Mouse (Mus musculus): ENCODE results near the gene Gdpd1. TPM values are rescaled to one million over a fixed set of nuclear protein-coding genes. Genes with fewer than 3 reads are reported as not detected.

Gene Gdpd1
- polyA plus RNA-seq, 1 experiment from 2014 or later, result 163 TPM

DNA sequence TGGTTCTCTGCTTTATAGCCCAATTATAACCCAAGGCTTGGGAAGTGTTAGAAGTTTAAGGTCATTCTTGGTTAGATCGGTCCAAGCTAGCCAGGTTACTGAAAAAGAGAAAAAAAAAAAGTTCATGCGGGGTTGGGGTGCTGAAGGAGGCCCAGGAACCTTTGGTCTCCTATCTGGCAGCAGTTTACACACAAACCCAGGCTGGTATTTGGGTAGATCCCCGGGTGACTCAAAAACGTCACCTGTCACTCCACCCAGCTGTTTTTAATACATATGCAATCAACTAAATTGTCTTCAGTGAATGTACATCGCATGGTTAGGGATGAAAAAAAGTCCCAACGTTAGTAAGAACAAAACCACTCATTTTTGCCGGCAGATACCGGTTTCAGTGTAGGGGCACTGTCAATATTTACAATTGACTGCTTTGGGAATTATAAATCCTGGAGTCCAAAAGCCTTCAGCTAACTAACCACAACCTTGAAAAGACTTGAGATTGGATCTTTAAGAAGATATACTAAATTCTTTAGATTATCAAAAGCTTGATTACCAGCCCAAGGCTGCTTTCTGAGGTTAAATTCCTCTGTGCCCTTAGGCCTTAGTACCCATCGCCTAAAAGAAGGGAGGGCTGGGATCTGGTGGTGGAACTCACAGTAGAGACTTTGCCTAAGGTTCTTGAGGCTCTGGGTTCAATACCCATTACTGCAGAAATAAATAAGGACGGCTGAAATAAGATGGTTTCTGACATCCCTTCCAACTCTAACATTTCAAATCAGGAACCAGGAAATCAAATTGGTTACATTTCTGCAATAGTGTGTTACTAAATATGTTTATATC, 78.9 kb downstream of the Gdpd1 start:
- Histone ChIP-seq H3K4me3 (no peak overlapping the region), H3K9me3 (no peaks in the 10 kb centered on the region), H3K4me1 (replicated peaks) (peaks cover 43% of the 10 kb centered on the region), H3K27me3 (no peaks in the 10 kb centered on the region), H3K27ac (replicated peaks) (peak overlapping the region; percentile 51; the same call in 1 of the 2 replicates), H3K4me2 (no peak overlapping the region), H3K9ac (no peak overlapping the region), H3K36me3 (no peaks in the 10 kb centered on the region)
- WGBS, result 43% methylated on average over 10 of the region's 10 CpGs
- no peak for ATAC-seq (ENCODE audit: low FRiP score, low read depth)

DNA sequence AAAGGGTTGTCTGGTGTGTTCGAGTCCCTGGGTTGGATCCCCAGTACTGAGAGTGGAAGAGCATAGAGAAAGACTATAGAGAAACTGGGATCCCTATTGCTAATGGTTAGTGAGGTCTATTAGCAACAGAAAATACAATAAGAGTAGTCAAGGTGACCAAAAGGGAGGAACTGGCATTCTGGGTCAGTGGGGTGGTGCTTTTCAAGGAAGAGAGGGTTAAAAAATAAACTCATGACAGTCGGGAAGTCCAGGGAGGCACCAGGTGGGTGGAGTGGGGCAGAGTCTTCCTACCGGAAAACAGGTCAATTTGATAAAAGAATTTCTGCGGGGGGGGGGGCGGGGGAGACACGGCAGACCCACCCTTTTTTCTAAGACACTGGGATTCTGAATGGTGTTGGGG, 79.5 kb downstream of the Gdpd1 start:
- Histone ChIP-seq H3K36me3 (no peaks in the 10 kb centered on the region), H3K4me3 (peak overlapping the region; percentile 85), H3K4me2 (peak overlapping the region; percentile 84), H3K4me1 (replicated peaks) (peaks cover 49% of the 10 kb centered on the region), H3K27me3 (no peaks in the 10 kb centered on the region), H3K27ac (replicated peaks) (no peak overlapping the region), H3K9ac (no peak overlapping the region), H3K9me3 (no peaks in the 10 kb centered on the region)
- no peak for ATAC-seq (ENCODE audit: low FRiP score, low read depth)
- 7% methylated on average over 6 of the region's 6 CpGs for WGBS

DNA sequence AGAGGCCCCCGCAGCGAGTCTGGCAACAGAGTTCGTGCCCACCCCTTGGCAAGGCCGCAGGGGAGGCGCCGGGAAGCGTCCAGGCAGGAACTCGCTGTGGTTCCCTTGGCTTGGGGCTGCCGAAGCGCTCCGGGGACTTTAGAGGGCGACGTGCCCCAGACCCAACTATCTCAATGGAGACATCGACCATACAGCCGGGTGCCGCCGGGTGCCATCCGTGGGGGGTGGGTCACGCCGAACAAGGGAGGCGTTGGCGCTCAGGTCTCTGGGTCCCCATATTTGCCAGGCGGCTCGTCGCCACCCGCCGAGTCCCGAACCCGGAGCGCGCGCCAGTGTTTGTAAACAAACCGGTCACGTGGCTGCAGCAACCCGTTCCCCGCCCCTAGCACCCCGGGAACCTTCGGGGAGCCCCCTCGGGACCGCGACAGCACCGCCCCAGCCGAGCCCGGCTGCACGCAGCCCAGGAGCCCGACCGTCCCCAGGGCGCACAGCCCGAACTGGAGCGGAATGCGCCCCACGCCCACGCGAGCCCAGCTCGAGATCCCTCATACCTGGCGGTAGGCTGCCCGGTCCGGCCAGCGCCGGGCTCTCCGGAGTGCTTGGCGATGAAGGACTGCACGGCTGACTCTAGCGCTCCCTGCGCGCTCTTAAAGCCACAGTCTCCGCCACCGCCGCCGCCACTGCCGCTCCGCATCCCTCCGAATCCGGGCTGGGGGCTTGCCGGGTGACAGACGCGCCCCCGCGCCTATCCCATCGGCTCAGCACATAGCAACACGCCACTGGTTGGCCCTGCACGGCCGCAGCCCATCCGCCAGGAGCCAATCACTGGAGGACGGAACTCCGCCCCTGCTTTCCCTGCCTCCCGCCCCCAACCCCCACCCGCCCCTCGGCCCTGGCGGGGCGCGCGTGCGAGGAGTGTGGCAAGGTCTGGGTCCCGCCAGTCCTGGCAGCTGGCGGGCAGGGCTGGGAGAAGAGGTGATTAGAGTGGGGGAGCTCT, 80.5 kb downstream of the Gdpd1 start, which contains the start of gene Ypel2:
Gene Ypel2, minus strand, starts transcription at position 667 of the 997 bp plus-strand sequence.
- H3K27me3 ChIP-seq, result no peaks in the 10 kb centered on the region
- peak within 1 kb of the TSS; percentile 85 for H3K4me3 ChIP-seq
- peak within 1 kb of the TSS; percentile 85 for H3K27ac ChIP-seq (replicated peaks)
- H3K9ac ChIP-seq, result peak within 1 kb of the TSS; percentile 64
- H3K4me2 ChIP-seq, result peak within 1 kb of the TSS; percentile 84
- no peaks in the 10 kb centered on the region for H3K9me3 ChIP-seq
- under 1% methylated on average over 95 of the region's 96 CpGs for WGBS
- no peaks in the 10 kb centered on the region for H3K36me3 ChIP-seq
- H3K4me1 ChIP-seq (replicated peaks), result peaks cover 51% of the 10 kb centered on the region
- peak; percentile 100 for ATAC-seq (ENCODE audit: low FRiP score, low read depth)

DNA sequence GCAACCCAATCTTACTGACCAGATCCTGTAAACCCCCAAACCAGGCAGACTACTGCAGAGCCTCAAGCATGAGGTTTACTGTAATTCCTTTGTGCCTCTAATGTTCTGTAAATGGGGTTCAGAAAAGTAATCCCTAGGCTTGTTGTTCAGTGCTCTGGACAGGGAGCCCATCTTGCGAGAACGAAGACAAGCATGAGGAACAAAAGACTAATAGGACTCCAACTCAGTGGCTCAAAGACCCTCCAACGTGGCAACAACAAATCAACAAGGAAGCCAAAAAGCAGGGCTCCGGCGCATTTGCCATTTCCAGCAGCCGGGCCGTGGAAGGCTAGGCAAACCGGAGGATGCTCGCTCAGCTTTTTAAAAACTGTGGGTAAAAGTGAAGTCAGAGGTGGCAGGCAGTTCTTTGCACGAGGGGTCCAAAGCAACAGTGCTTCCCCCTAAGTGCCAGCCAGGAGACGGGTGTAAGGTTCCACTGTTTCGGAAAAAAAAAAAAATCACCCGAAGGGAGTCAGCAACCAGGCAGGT, 81.3 kb downstream of the Gdpd1 start:
- Histone ChIP-seq H3K4me2 (peak overlapping the region; percentile 84), H3K4me3 (peak overlapping the region; percentile 85), H3K9ac (peak overlapping the region; percentile 64), H3K4me1 (replicated peaks) (peaks cover 56% of the 10 kb centered on the region), H3K9me3 (no peaks in the 10 kb centered on the region), H3K27me3 (no peaks in the 10 kb centered on the region), H3K36me3 (no peaks in the 10 kb centered on the region), H3K27ac (replicated peaks) (peak overlapping the region; percentile 85)
- ATAC-seq (ENCODE audit: low FRiP score, low read depth), result no peak
- WGBS, result 2% methylated on average over 13 of the region's 13 CpGs

DNA sequence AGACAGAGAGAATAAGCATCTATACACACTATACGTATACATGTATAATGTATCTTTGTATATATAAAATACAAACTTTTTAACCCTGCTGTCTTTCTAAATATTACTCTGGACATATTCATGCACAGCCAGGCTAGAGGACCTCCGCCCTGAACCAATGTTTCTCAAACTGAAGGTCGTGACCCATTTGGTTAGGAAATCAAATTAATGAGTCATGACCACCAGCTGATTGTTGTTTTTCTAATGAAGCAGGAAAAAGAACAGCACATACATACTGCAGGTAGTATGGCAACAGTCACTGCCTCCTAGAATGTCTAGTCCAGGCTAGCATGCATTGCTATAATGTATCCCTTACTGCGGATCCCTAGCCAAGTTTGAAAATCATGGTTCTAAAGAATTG, 82.6 kb downstream of the Gdpd1 start:
- Histone ChIP-seq H3K4me2 (peak overlapping the region; percentile 84; the same call in 1 of the 2 replicates), H3K9ac (no peak overlapping the region), H3K4me1 (replicated peaks) (peaks cover 56% of the 10 kb centered on the region), H3K36me3 (no peaks in the 10 kb centered on the region), H3K27me3 (no peaks in the 10 kb centered on the region), H3K4me3 (peak overlapping the region; percentile 85; the same call in 1 of the 2 replicates), H3K9me3 (no peaks in the 10 kb centered on the region), H3K27ac (replicated peaks) (no peak overlapping the region)
- no peak for ATAC-seq (ENCODE audit: low FRiP score, low read depth)
- WGBS, result 80% methylated on average over 4 of the region's 4 CpGs

DNA sequence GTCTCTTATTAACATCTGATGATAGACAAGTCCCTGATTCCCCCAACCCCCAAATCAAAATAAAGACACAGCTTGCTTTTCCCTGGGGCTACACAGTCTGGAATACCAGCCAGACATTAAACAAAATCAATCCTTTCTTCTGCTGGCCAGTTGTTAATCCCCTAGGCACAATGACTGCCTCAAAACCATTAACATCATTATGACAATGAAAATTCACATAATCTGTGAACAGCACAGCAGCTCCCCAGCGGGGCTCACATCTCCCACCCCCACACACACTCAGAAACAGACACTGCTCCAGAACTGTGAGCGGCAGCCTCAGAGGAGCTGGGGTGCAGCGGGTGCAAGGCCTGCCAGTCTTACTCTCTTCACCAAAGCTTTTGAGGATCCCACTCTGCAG, 83.6 kb downstream of the Gdpd1 start:
- H3K36me3 ChIP-seq, result no peaks in the 10 kb centered on the region
- no peak overlapping the region for H3K9ac ChIP-seq
- peak overlapping the region; percentile 12 for H3K4me2 ChIP-seq
- no peak overlapping the region for H3K27ac ChIP-seq (replicated peaks)
- peaks cover 48% of the 10 kb centered on the region for H3K4me1 ChIP-seq (replicated peaks)
- no peak for ATAC-seq (ENCODE audit: low FRiP score, low read depth)
- H3K27me3 ChIP-seq, result no peaks in the 10 kb centered on the region
- H3K9me3 ChIP-seq, result no peaks in the 10 kb centered on the region
- no peak overlapping the region for H3K4me3 ChIP-seq
- WGBS, result 22% methylated on average over 3 of the region's 3 CpGs

DNA sequence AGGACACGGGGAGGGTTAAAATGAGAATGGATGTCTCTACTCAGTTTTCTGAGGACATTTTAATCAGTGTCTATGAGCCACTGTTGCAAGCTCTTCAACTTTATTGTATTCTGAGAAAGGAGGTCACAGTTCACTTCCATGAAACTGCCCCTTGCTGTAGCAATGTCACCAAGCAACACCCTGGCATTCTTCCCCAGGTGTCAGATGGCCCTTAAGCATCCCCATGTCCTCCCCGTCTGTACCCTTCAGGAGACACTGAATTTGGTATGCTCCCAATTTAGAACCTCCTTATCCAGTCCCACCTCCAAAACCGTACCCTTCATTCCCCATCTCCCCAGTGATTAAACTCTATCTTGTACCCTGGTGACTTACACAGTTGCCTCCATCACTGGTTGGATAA, 88.9 kb downstream of the Gdpd1 start:
- 67% methylated on average over 3 of the region's 3 CpGs for WGBS
- Histone ChIP-seq H3K4me1 (replicated peaks) (peaks cover 13% of the 10 kb centered on the region), H3K4me2 (no peak overlapping the region), H3K9ac (no peak overlapping the region), H3K27ac (replicated peaks) (no peak overlapping the region), H3K36me3 (no peaks in the 10 kb centered on the region), H3K9me3 (no peaks in the 10 kb centered on the region), H3K27me3 (no peaks in the 10 kb centered on the region), H3K4me3 (no peak overlapping the region)
- no peak for ATAC-seq (ENCODE audit: low FRiP score, low read depth)

MicroRNA genes within 50 kb of the gene (microRNA counts, 519-probe panel; counts per million panel counts)
- 4,696 counts per million, percentile 94 among the panel's probes with 10 or more counts for microRNA mmu-miR-301a

Small RNAs within 50 kb of the gene (microRNA-seq; reads per million reads assigned to microRNA genes)
- 2,080 reads per million, percentile 83 among the genes with 10 or more reads in this experiment for gene Mir301

Other genes starting within 250 kb of the Gdpd1 start
- 4.2 and 5.1 TPM in 2 replicates for gene Ypel2, start 80.4 kb downstream of the Gdpd1 start, polyA plus RNA-seq (2015; fragmentation: Nextera tagmentation; extraction: Ambion mirVana)
- gene Smg8, start 12.7 kb upstream of the Gdpd1 start, polyA plus RNA-seq (2015; fragmentation: Nextera tagmentation; extraction: Ambion mirVana), result 20.1 and 22.1 TPM in 2 replicates
- gene Prr11, start 34.6 kb upstream of the Gdpd1 start, polyA plus RNA-seq (2015; fragmentation: Nextera tagmentation; extraction: Ambion mirVana), result 2.4 and 3.0 TPM in 2 replicates
- 40.8 and 41.2 TPM in 2 replicates for gene Ska2, start 35.2 kb upstream of the Gdpd1 start, polyA plus RNA-seq (2015; fragmentation: Nextera tagmentation; extraction: Ambion mirVana)
- gene Trim37, start 53.0 kb upstream of the Gdpd1 start, polyA plus RNA-seq (2015; fragmentation: Nextera tagmentation; extraction: Ambion mirVana), result 84.7 and 88.2 TPM in 2 replicates